In genomic region chr4:150137368-150138083, GRCm38 (mm10) we compare ENCODE assay signal across 12 mouse cellular contexts. TPM values are rescaled to one million over a fixed set of nuclear protein-coding genes. Genes with fewer than 3 reads are reported as not detected.
A peak's percentile ranks its signal among the peaks of the same experiment; 100 is the strongest.
DNase-seq lines count a peak whose midpoint lies in the region; ATAC-seq and TF ChIP-seq lines count a peak whose summit lies in the region.
"Had no signal": no experiment of that assay in that cellular context is flagged by ENCODE, and none has a peak within 500 bp of the region (broad histone marks: within the 10 kb centered on the region; RNA-seq: fewer than 3 reads in every experiment).

No protein-coding gene starts in this region.

- intact Hi-C loops in left cerebral cortex, postnatal 10 days (cut with DNase I): loop anchor here (10.0 kb wide), 1 partner anchor 87 kb away; no protein-coding TSS in a partner anchor

- whole genome bisulfite sequencing in heart, embryonic 14.5 days: 83% methylated on average over 7 of the region's 7 CpGs
- WGBS in hindbrain, postnatal 0 days: 76% methylated on average over 7 of the region's 7 CpGs
- 86% methylated on average over 7 of the region's 7 CpGs for WGBS in midbrain, embryonic 14.5 days

- no peak for ATAC-seq in heart, embryonic 14.5 days (ENCODE audit: insufficient number of reproducible peaks, insufficient read depth, low FRiP score, low read depth)
- peak; percentile 11; the same call in 1 of the 2 replicates for ATAC-seq in hindbrain, postnatal 0 days
- no peak for ATAC-seq in midbrain, embryonic 14.5 days (ENCODE audit: low FRiP score, low TSS enrichment)
- ATAC-seq in frontal cortex, adult (ENCODE audit: low TSS enrichment): no peak

- H3K4me3 ChIP-seq in heart, embryonic 14.5 days (ENCODE audit: control insufficient read depth in 1 of 2, insufficient read depth in 1 of 2, low read depth in 1 of 2, low read length in 2 of 2): no peak overlapping the region
- H3K4me3 ChIP-seq in MEL (ENCODE audit: control insufficient read depth in 1 of 2, insufficient read depth in 1 of 2, low read depth in 2 of 2, low read length in 2 of 2): peak overlapping the region; percentile 53 to 62
- no peak overlapping the region for H3K4me3 ChIP-seq in hindbrain, postnatal 0 days (ENCODE audit: low read length)
- H3K4me3 ChIP-seq in midbrain, embryonic 14.5 days (replicated peaks; ENCODE audit: low read depth, low read length): no peak overlapping the region

- H3K36me3 ChIP-seq in heart, embryonic 14.5 days (ENCODE audit: control insufficient read depth, insufficient read depth, low read length): no peaks in the 10 kb centered on the region
- peaks cover 0 to 8% of the 10 kb centered on the region in 2 experiments; a peak in 2 of 4 replicates for H3K36me3 ChIP-seq in MEL (ENCODE audit: control insufficient read depth in 1 of 2, insufficient read depth in 2 of 2, low read length in 2 of 2)
- no peaks in the 10 kb centered on the region for H3K36me3 ChIP-seq in hindbrain, postnatal 0 days (ENCODE audit: insufficient read depth, low read length)
- H3K36me3 ChIP-seq in midbrain, embryonic 14.5 days (ENCODE audit: control insufficient read depth, insufficient read depth, low read length): no peaks in the 10 kb centered on the region

- peak overlapping the region; percentile 59 for H3K4me2 ChIP-seq in heart, embryonic 14.5 days (ENCODE audit: low read length)
- 0 out of 2 replicates have a peak overlapping the region, but pooled peaks have one; percentile 43 for H3K4me2 ChIP-seq in hindbrain, postnatal 0 days (ENCODE audit: low read depth, low read length)
- H3K4me2 ChIP-seq in midbrain, embryonic 14.5 days (ENCODE audit: low read length): peak overlapping the region; percentile 43; the same call in 1 of the 2 replicates

- TF ChIP-seq CTCF in MEL (IDR thresholded peaks at IDR 0.05 in 2 of 3, conservative IDR thresholded peaks at IDR 0.05 in 1 of 3; ENCODE audit: control insufficient read depth in 1 of 3, insufficient read depth in 1 of 3, low read depth in 2 of 3, low read length in 3 of 3, poor library complexity in 1 of 3, severe bottlenecking in 1 of 3): no peak
- TF ChIP-seq CTCF in hindbrain, postnatal 0 days (IDR thresholded peaks at IDR 0.05; ENCODE audit: low read depth): no peak

- H3K4me1 ChIP-seq in heart, embryonic 14.5 days (ENCODE audit: control insufficient read depth in 2 of 2, insufficient read depth in 2 of 2, low read length in 2 of 2): peaks cover 8% of the 10 kb centered on the region in 2 experiments; a peak in 3 of 4 replicates
- peaks cover 2 to 14% of the 10 kb centered on the region in 2 experiments; a peak in 3 of 4 replicates for H3K4me1 ChIP-seq in MEL (ENCODE audit: control insufficient read depth in 1 of 2, insufficient read depth in 2 of 2, low read length in 2 of 2)
- no peaks in the 10 kb centered on the region for H3K4me1 ChIP-seq in hindbrain, postnatal 0 days (ENCODE audit: insufficient read depth, low read length)
- H3K4me1 ChIP-seq in midbrain, embryonic 14.5 days (ENCODE audit: control insufficient read depth, insufficient read depth, low read length): no peaks in the 10 kb centered on the region

- no peaks in the 10 kb centered on the region for H3K79me2 ChIP-seq in MEL (ENCODE audit: control insufficient read depth, insufficient read depth, low read length, poor library complexity)

- no peak for TF ChIP-seq RAD21 in MEL (IDR thresholded peaks at IDR 0.05; ENCODE audit: low read depth, low read length)

- no peaks in the 10 kb centered on the region for H3K9me3 ChIP-seq in heart, embryonic 14.5 days (ENCODE audit: control insufficient read depth, low read length)
- H3K9me3 ChIP-seq in MEL (replicated peaks; ENCODE audit: insufficient read depth, low read length): no peaks in the 10 kb centered on the region
- no peaks in the 10 kb centered on the region for H3K9me3 ChIP-seq in hindbrain, postnatal 0 days (ENCODE audit: low read length)
- no peaks in the 10 kb centered on the region for H3K9me3 ChIP-seq in midbrain, embryonic 14.5 days (ENCODE audit: control insufficient read depth, low read length)

- no peaks in the 10 kb centered on the region for H3K27me3 ChIP-seq in heart, embryonic 14.5 days (ENCODE audit: control insufficient read depth, insufficient read depth, low read length)
- H3K27me3 ChIP-seq in MEL (ENCODE audit: control insufficient read depth in 1 of 2, insufficient read depth in 2 of 2, low read length in 2 of 2): no peaks in the 10 kb centered on the region
- H3K27me3 ChIP-seq in hindbrain, postnatal 0 days (ENCODE audit: insufficient read depth, low read length): no peaks in the 10 kb centered on the region
- H3K27me3 ChIP-seq in midbrain, embryonic 14.5 days (ENCODE audit: control insufficient read depth, insufficient read depth, low read length): no peaks in the 10 kb centered on the region

- 0 out of 4 replicates have a peak, but pooled peaks of 1 of the 2 experiments have one; percentile 35 for TF ChIP-seq POLR2A in MEL (IDR thresholded peaks at IDR 0.05; ENCODE audit: control insufficient read depth in 1 of 2, insufficient read depth in 1 of 2, low read depth in 1 of 2, low read length in 2 of 2, poor library complexity in 1 of 2)

- no peak overlapping the region for H3K9ac ChIP-seq in heart, embryonic 14.5 days (ENCODE audit: low read length)
- peak overlapping the region; percentile 55 for H3K9ac ChIP-seq in MEL (ENCODE audit: control insufficient read depth, low read depth, low read length, poor library complexity, severe bottlenecking)
- no peak overlapping the region for H3K9ac ChIP-seq in hindbrain, postnatal 0 days (replicated peaks; ENCODE audit: low read length)
- no peak overlapping the region for H3K9ac ChIP-seq in midbrain, embryonic 14.5 days (replicated peaks; ENCODE audit: low read length)

- DNase-seq in heart, adult 18-20 months: no peak
- DNase-seq in MEL (ENCODE audit: low read depth, low spot score): peak; percentile 56
- no peak for DNase-seq in hindbrain, postnatal 0 days (ENCODE audit: low spot score)
- DNase-seq in midbrain, embryonic 14.5 days: no peak
- DNase-seq in thymus, postnatal 36 days: no peak
- DNase-seq in left cerebral cortex, postnatal 10 days (ENCODE audit: extremely low spot score in 1 of 2, low spot score in 2 of 2): no peak

- TF ChIP-seq EP300 in MEL (IDR thresholded peaks at IDR 0.05; ENCODE audit: low read depth in 1 of 2, low read length in 2 of 2): no peak

- no peak overlapping the region for H3K27ac ChIP-seq in heart, embryonic 14.5 days (replicated peaks in 1 of 2; ENCODE audit: control insufficient read depth in 1 of 2, insufficient read depth in 1 of 2, low read depth in 2 of 2, low read length in 2 of 2)
- H3K27ac ChIP-seq in MEL (ENCODE audit: control insufficient read depth, low read depth, low read length): peak overlapping the region; percentile 61
- H3K27ac ChIP-seq in hindbrain, postnatal 0 days: no peak overlapping the region
- H3K27ac ChIP-seq in midbrain, embryonic 14.5 days (replicated peaks; ENCODE audit: low read depth, low read length): no peak overlapping the region
- H3K27ac ChIP-seq: layer of hippocampus, adult 2 months had no signal

TF ChIP-seq in MEL, 35 proteins besides CTCF, POLR2A, EP300 and RAD21:
- TF ChIP-seq CHD2 (IDR thresholded peaks at IDR 0.05; ENCODE audit: low read length) (no peak), ZNF384 (IDR thresholded peaks at IDR 0.05; ENCODE audit: low read depth, low read length) (peak; percentile 85), ZKSCAN1 (IDR thresholded peaks at IDR 0.05; ENCODE audit: low read depth, low read length) (peak; percentile 96)

RNA-seq across cellular contexts. Expression of gene Slc2a7, which starts 11.2 kb away (rescaled TPM):
- not detected in 2 replicates for polyA plus RNA-seq in heart, embryonic 14.5 days (2014; fragmentation: Nextera tagmentation; extraction: Ambion mirVana)
- not detected for total RNA-seq in heart, adult 18-20 months (2021)
- total RNA-seq in MEL (2012; rRNA removed): not detected in 2 replicates
- under 1 TPM in 1 of 2 experiments, not detected in 1; 0.06 TPM for polyA plus RNA-seq in MEL (2012; ENCODE audit: insufficient read depth in 1 of 2, insufficient read length in 2 of 2, low read depth in 1 of 2, low replicate concordance in 2 of 2, missing spikeins in 1 of 2)
- total RNA-seq in hindbrain, postnatal 0 days (2014; rRNA removed): not detected in 2 replicates
- polyA plus RNA-seq in hindbrain, postnatal 0 days (2015; fragmentation: Nextera tagmentation; extraction: Ambion mirVana): not detected in 2 replicates
- polyA plus RNA-seq in midbrain, embryonic 14.5 days (2014; fragmentation: Nextera tagmentation; extraction: Ambion mirVana): not detected in 2 replicates
- not detected for total RNA-seq in left cerebral cortex, postnatal 10 days (2021)
- total RNA-seq: common myeloid progenitor, adult 5-6 weeks; heart, postnatal 10 days; layer of hippocampus, adult 2 months had no signal
- polyA plus RNA-seq: limb, embryonic 14.5 days had no signal

RNA-seq across cellular contexts. Expression of gene Slc2a5, which starts 18.4 kb away (rescaled TPM):
- 1.1 and 1.4 TPM in 2 replicates for polyA plus RNA-seq in heart, embryonic 14.5 days (2014; fragmentation: Nextera tagmentation; extraction: Ambion mirVana)
- under 1 TPM in 1 of 2 experiments, not detected in 1; 0.41 TPM for total RNA-seq in heart, adult 18-20 months (2021)
- 0.58 and 0.65 TPM in 2 replicates for total RNA-seq in MEL (2012; rRNA removed)
- 1 to 10 TPM in 1 of 2 experiments, not detected in 1; 4.9 TPM for polyA plus RNA-seq in MEL (2012; ENCODE audit: insufficient read depth in 1 of 2, insufficient read length in 2 of 2, low read depth in 1 of 2, low replicate concordance in 2 of 2, missing spikeins in 1 of 2)
- total RNA-seq in hindbrain, postnatal 0 days (2014; rRNA removed): 1.5 and 2.9 TPM in 2 replicates
- polyA plus RNA-seq in hindbrain, postnatal 0 days (2015; fragmentation: Nextera tagmentation; extraction: Ambion mirVana): 2.7 and 3.0 TPM in 2 replicates
- 1.4 and 1.5 TPM in 2 replicates for polyA plus RNA-seq in midbrain, embryonic 14.5 days (2014; fragmentation: Nextera tagmentation; extraction: Ambion mirVana)
- total RNA-seq in left cerebral cortex, postnatal 10 days (2021): 1 to 10 TPM; 4.4 to 6.2 TPM
- total RNA-seq: common myeloid progenitor, adult 5-6 weeks had no signal

RNA-seq across cellular contexts. Expression of gene Gpr157, which starts 50.4 kb away (rescaled TPM):
- polyA plus RNA-seq in heart, embryonic 14.5 days (2014; fragmentation: Nextera tagmentation; extraction: Ambion mirVana): 2.2 TPM in 2 replicates
- total RNA-seq in heart, adult 18-20 months (2021): 10 to 100 TPM; 36.5 to 43.7 TPM
- total RNA-seq in MEL (2012; rRNA removed): 0.19 and 0.20 TPM in 2 replicates
- polyA plus RNA-seq in MEL (2012; ENCODE audit: insufficient read depth in 1 of 2, insufficient read length in 2 of 2, low read depth in 1 of 2, low replicate concordance in 2 of 2, missing spikeins in 1 of 2): under 1 TPM in 1 of 2 experiments, not detected in 1; 0.88 TPM
- total RNA-seq in hindbrain, postnatal 0 days (2014; rRNA removed): 4.9 and 5.4 TPM in 2 replicates
- 0.52 and 0.74 TPM in 2 replicates for polyA plus RNA-seq in hindbrain, postnatal 0 days (2015; fragmentation: Nextera tagmentation; extraction: Ambion mirVana)
- 0.11 and 0.25 TPM in 2 replicates for polyA plus RNA-seq in midbrain, embryonic 14.5 days (2014; fragmentation: Nextera tagmentation; extraction: Ambion mirVana)
- total RNA-seq in left cerebral cortex, postnatal 10 days (2021): 1 to 10 TPM in 1 of 2 experiments, under 1 TPM in 1; 0.94 to 1.1 TPM

Comparison
In these comparisons a context has a peak if more than half of its experiments do, and no peak if none do; other contexts are left out.
1. H3K4me3 ChIP-seq: peak in MEL (2 of 2); none in heart, embryonic 14.5 days (0 of 2), hindbrain, postnatal 0 days (single experiment) and midbrain, embryonic 14.5 days (single experiment).
2. Peak in every context shown above with its lines, with median percentiles within 50 percentile points of each other: H3K4me2 ChIP-seq.